Comparison of ENCODE assay signal across 7 mouse cellular contexts in genomic region chr17:28349901-28350465, GRCm38 (mm10). TPM values are rescaled to one million over a fixed set of nuclear protein-coding genes. Genes with fewer than 3 reads are reported as not detected.
DNase-seq lines count a peak whose midpoint lies in the region; ATAC-seq and TF ChIP-seq lines count a peak whose summit lies in the region.

No protein-coding gene starts in this region.

- DNase-seq in CH12.LX (ENCODE audit: extremely low read depth): no peak
- peak; percentile 55 for DNase-seq in MN1 (ENCODE audit: low spot score)
- peak; percentile 28 for DNase-seq in gastrocnemius, adult 18-20 months (ENCODE audit: low spot score)
- DNase-seq in midbrain, embryonic 10.5 days (ENCODE audit: low spot score): peak; percentile 56
- DNase-seq in frontal cortex, adult 2 months (ENCODE audit: extremely low spot score in 1 of 2, low spot score in 1 of 2): no peak

- H3K4me1 ChIP-seq in CH12.LX (ENCODE audit: control insufficient read depth in 1 of 2, insufficient read depth in 2 of 2): peaks cover 10 to 11% of the 10 kb centered on the region in 2 experiments; a peak in 3 of 4 replicates
- peaks cover 19% of the 10 kb centered on the region for H3K4me1 ChIP-seq in intestine, postnatal 0 days (replicated peaks; ENCODE audit: control insufficient read depth, insufficient read depth, low read length)
- peaks cover 66% of the 10 kb centered on the region for H3K4me1 ChIP-seq in midbrain, embryonic 10.5 days

- no peak for TF ChIP-seq RAD21 in CH12.LX (IDR thresholded peaks at IDR 0.05; ENCODE audit: low read depth, low read length)

- TF ChIP-seq POLR2A in CH12.LX (IDR thresholded peaks at IDR 0.05; ENCODE audit: low read depth, low read length): no peak

- dilution Hi-C loops in CH12.LX (cut with MboI; ENCODE audit: extremely low pct_ligation_motif_present, extremely low pct_unique_long_range_greater_than_20kb, low sequenced_read_pairs): no loop called here

- peaks cover 79% of the 10 kb centered on the region for H3K27me3 ChIP-seq in CH12.LX (replicated peaks)
- no peaks in the 10 kb centered on the region for H3K27me3 ChIP-seq in intestine, postnatal 0 days (replicated peaks; ENCODE audit: control insufficient read depth, insufficient read depth, low read length)
- H3K27me3 ChIP-seq in midbrain, embryonic 10.5 days (ENCODE audit: low read depth, poor library complexity, severe bottlenecking): peaks cover 77% of the 10 kb centered on the region

- peak; percentile 81 for ATAC-seq in intestine, postnatal 0 days
- no peak for ATAC-seq in granulocyte monocyte progenitor cell, adult 5-6 weeks (replicated peaks; ENCODE audit: poor library complexity, severe bottlenecking)

- TF ChIP-seq EP300 in CH12.LX (IDR thresholded peaks at IDR 0.05; ENCODE audit: low read length): no peak

- peaks cover 6% of the 10 kb centered on the region for H3K9me3 ChIP-seq in CH12.LX (replicated peaks; ENCODE audit: low read length)
- H3K9me3 ChIP-seq in intestine, postnatal 0 days (ENCODE audit: control insufficient read depth): no peaks in the 10 kb centered on the region
- no peaks in the 10 kb centered on the region for H3K9me3 ChIP-seq in midbrain, embryonic 10.5 days (replicated peaks)

- H3K79me2 ChIP-seq in CH12.LX (replicated peaks; ENCODE audit: control insufficient read depth, extremely low read depth, insufficient read depth, poor library complexity, severe bottlenecking): no peaks in the 10 kb centered on the region

- in situ Hi-C loops in CH12.LX (cut with MboI; ENCODE audit: low pct_ligation_motif_present, low pct_unique_long_range_greater_than_20kb, low sequenced_read_pairs): no loop called here

- WGBS in intestine, postnatal 0 days: 1% methylated on average over 43 of the region's 54 CpGs
- under 1% methylated on average over 40 of the region's 54 CpGs for WGBS in midbrain, embryonic 10.5 days

- peak overlapping the region; percentile 97 for H3K4me2 ChIP-seq in CH12.LX (ENCODE audit: insufficient read depth, low read depth, poor library complexity, severe bottlenecking)
- peak overlapping the region; percentile 83 for H3K4me2 ChIP-seq in intestine, postnatal 0 days (replicated peaks; ENCODE audit: low read depth)

- peak overlapping the region; percentile 36 for H3K9ac ChIP-seq in CH12.LX (ENCODE audit: insufficient read depth, low read depth)
- peak overlapping the region; percentile 81 for H3K9ac ChIP-seq in intestine, postnatal 0 days (ENCODE audit: low read depth, low read length)

- H3K36me3 ChIP-seq in CH12.LX (replicated peaks in 1 of 2; ENCODE audit: control insufficient read depth in 1 of 2, insufficient read depth in 1 of 2, low read length in 1 of 2): no peaks in the 10 kb centered on the region
- no peaks in the 10 kb centered on the region for H3K36me3 ChIP-seq in intestine, postnatal 0 days (ENCODE audit: control insufficient read depth, insufficient read depth)
- H3K36me3 ChIP-seq in midbrain, embryonic 10.5 days: no peaks in the 10 kb centered on the region

- H3K27ac ChIP-seq in CH12.LX (ENCODE audit: insufficient read depth, low read depth): no peak overlapping the region
- peak overlapping the region; percentile 99 for H3K27ac ChIP-seq in intestine, postnatal 0 days (ENCODE audit: low read depth, low read length)
- peak overlapping the region; percentile 91 for H3K27ac ChIP-seq in midbrain, embryonic 10.5 days (replicated peaks)

- no peak for TF ChIP-seq CTCF in CH12.LX (conservative IDR thresholded peaks at IDR 0.05 in 1 of 2, IDR thresholded peaks at IDR 0.05 in 1 of 2; ENCODE audit: low read depth in 2 of 2, low read length in 2 of 2)
- TF ChIP-seq CTCF in intestine, postnatal 0 days (IDR thresholded peaks at IDR 0.05; ENCODE audit: low read depth): no peak

- peak overlapping the region in 1 of 3 experiments; percentile 53 for H3K4me3 ChIP-seq in CH12.LX (replicated peaks in 1 of 3; ENCODE audit: low read depth in 2 of 3, low read length in 2 of 3, poor library complexity in 1 of 3)
- peak overlapping the region; percentile 81 for H3K4me3 ChIP-seq in intestine, postnatal 0 days (ENCODE audit: low read depth, low read length)
- peak overlapping the region; percentile 85 for H3K4me3 ChIP-seq in midbrain, embryonic 10.5 days

TF ChIP-seq in CH12.LX, 34 proteins besides CTCF, POLR2A, EP300 and RAD21:
- TF ChIP-seq CHD2 (IDR thresholded peaks at IDR 0.05; ENCODE audit: low read length) (no peak), MEF2A (IDR thresholded peaks at IDR 0.05; ENCODE audit: borderline replicate concordance, low read depth, low read length) (no peak), ELF1 (IDR thresholded peaks at IDR 0.05; ENCODE audit: low read depth, low read length) (no peak), BHLHE40 (IDR thresholded peaks at IDR 0.05; ENCODE audit: low read depth, low read length) (no peak), RCOR1 (conservative IDR thresholded peaks at IDR 0.05; ENCODE audit: low read depth, low read length) (no peak)

RNA-seq across cellular contexts. Expression of gene Tead3, which starts 0.6 kb away (rescaled TPM):
- 0.17 and 0.42 TPM in 2 replicates for total RNA-seq in CH12.LX (2012; rRNA removed)
- not detected in 2 replicates for total RNA-seq in CH12.LX (2014; rRNA removed)
- polyA plus RNA-seq in CH12.LX (2012; ENCODE audit: insufficient read length, low read depth): 0.08 TPM in 1 of 2 replicates, not detected in the other
- 1 to 10 TPM; 5.3 to 6.9 TPM for total RNA-seq in gastrocnemius, adult 18-20 months (2021)
- polyA plus RNA-seq in intestine, postnatal 0 days (2015; fragmentation: Nextera tagmentation; extraction: Ambion mirVana): 5.8 and 6.2 TPM in 2 replicates
- 5.0 and 5.2 TPM in 2 replicates for polyA plus RNA-seq in midbrain, embryonic 10.5 days (2016; fragmentation: Nextera tagmentation; extraction: Ambion mirVana)
- polyA plus RNA-seq in frontal cortex, adult 2 months (2012; rRNA removed): 2.5 and 2.9 TPM in 2 replicates
- 3.3 TPM in 1 of 2 replicates, not detected in the other for total RNA-seq in granulocyte monocyte progenitor cell, adult 5-6 weeks (2014; fragmentation: Nextera tagmentation)
- total RNA-seq in granulocyte monocyte progenitor cell, adult 5-6 weeks (2017): 0.04 TPM in 1 of 2 replicates, not detected in the other

RNA-seq across cellular contexts. Expression of gene Tulp1, which starts 15.0 kb away (rescaled TPM):
- total RNA-seq in CH12.LX (2012; rRNA removed) (0.17 TPM in 1 of 2 replicates, not detected in the other), CH12.LX (2014; rRNA removed) (not detected in 2 replicates)
- polyA plus RNA-seq in CH12.LX (2012; ENCODE audit: insufficient read length, low read depth): not detected in 2 replicates
- total RNA-seq in gastrocnemius, adult 18-20 months (2021): not detected
- polyA plus RNA-seq in intestine, postnatal 0 days (2015; fragmentation: Nextera tagmentation; extraction: Ambion mirVana): 1.2 and 1.4 TPM in 2 replicates
- polyA plus RNA-seq in midbrain, embryonic 10.5 days (2016; fragmentation: Nextera tagmentation; extraction: Ambion mirVana): 2.8 and 5.0 TPM in 2 replicates
- 0.19 TPM in 1 of 2 replicates, not detected in the other for polyA plus RNA-seq in frontal cortex, adult 2 months (2012; rRNA removed)
- total RNA-seq in granulocyte monocyte progenitor cell, adult 5-6 weeks (2014; fragmentation: Nextera tagmentation): not detected in 2 replicates
- 0.69 TPM in 1 of 2 replicates, not detected in the other for total RNA-seq in granulocyte monocyte progenitor cell, adult 5-6 weeks (2017)

RNA-seq across cellular contexts. Expression of gene Rpl10a, which starts 21.7 kb away (rescaled TPM):
- total RNA-seq in CH12.LX (2012; rRNA removed) (3,510 and 4,144 TPM in 2 replicates), CH12.LX (2014; rRNA removed) (2,222 and 3,467 TPM in 2 replicates)
- polyA plus RNA-seq in CH12.LX (2012; ENCODE audit: insufficient read length, low read depth): 1,605 and 1,846 TPM in 2 replicates
- total RNA-seq in gastrocnemius, adult 18-20 months (2021): 100 to 1,000 TPM; 418 to 419 TPM
- polyA plus RNA-seq in intestine, postnatal 0 days (2015; fragmentation: Nextera tagmentation; extraction: Ambion mirVana): 383 and 417 TPM in 2 replicates
- 426 and 489 TPM in 2 replicates for polyA plus RNA-seq in midbrain, embryonic 10.5 days (2016; fragmentation: Nextera tagmentation; extraction: Ambion mirVana)
- polyA plus RNA-seq in frontal cortex, adult 2 months (2012; rRNA removed): 771 and 790 TPM in 2 replicates
- 2,618 and 3,063 TPM in 2 replicates for total RNA-seq in granulocyte monocyte progenitor cell, adult 5-6 weeks (2014; fragmentation: Nextera tagmentation)
- total RNA-seq in granulocyte monocyte progenitor cell, adult 5-6 weeks (2017): 785 and 838 TPM in 2 replicates

RNA-seq across cellular contexts. Expression of gene Fance, which starts 36.7 kb away (rescaled TPM):
- total RNA-seq in CH12.LX (2012; rRNA removed): 26.9 and 29.6 TPM in 2 replicates
- total RNA-seq in CH12.LX (2014; rRNA removed): 11.4 and 17.4 TPM in 2 replicates
- 35.8 and 37.9 TPM in 2 replicates for polyA plus RNA-seq in CH12.LX (2012; ENCODE audit: insufficient read length, low read depth)
- 10 to 100 TPM; 10.3 to 11.2 TPM for total RNA-seq in gastrocnemius, adult 18-20 months (2021)
- polyA plus RNA-seq in intestine, postnatal 0 days (2015; fragmentation: Nextera tagmentation; extraction: Ambion mirVana): 10.3 and 11.0 TPM in 2 replicates
- 28.2 and 30.8 TPM in 2 replicates for polyA plus RNA-seq in midbrain, embryonic 10.5 days (2016; fragmentation: Nextera tagmentation; extraction: Ambion mirVana)
- polyA plus RNA-seq in frontal cortex, adult 2 months (2012; rRNA removed): 16.9 and 18.7 TPM in 2 replicates
- 41.7 and 47.9 TPM in 2 replicates for total RNA-seq in granulocyte monocyte progenitor cell, adult 5-6 weeks (2014; fragmentation: Nextera tagmentation)
- total RNA-seq in granulocyte monocyte progenitor cell, adult 5-6 weeks (2017): 15.0 and 16.4 TPM in 2 replicates

Comparison
In these comparisons a context has a peak if more than half of its experiments do, and no peak if none do; other contexts are left out.
1. DNase-seq: peak in MN1 (single experiment), gastrocnemius, adult 18-20 months (single experiment) and midbrain, embryonic 10.5 days (single experiment); none in CH12.LX (single experiment) and frontal cortex, adult 2 months (0 of 2).